Mouse (Mus musculus): ENCODE results near the gene Wscd2. TPM values are rescaled to one million over a fixed set of nuclear protein-coding genes. Genes with fewer than 3 reads are reported as not detected.

Gene Wscd2
- polyA plus RNA-seq, 1 experiment: 3.5 TPM

DNA sequence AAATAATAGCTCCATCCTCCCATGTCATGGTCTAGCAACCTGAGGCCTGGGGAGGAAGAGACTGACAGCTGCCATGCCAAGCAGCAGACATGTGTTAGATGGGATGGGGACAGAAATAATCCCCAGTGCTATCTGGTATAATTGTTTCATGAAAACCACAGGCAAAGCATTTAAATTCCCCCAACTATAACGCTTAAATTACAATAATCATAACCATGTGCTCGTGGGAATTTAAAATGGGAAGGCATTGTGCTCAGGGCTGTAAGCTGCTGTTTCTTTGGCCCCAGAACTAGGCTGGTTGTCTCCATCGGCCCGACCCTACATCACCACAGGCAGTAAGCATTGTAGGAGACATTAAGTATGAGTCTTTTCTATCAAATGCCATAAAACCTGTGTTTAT lies 110.7 kb downstream of the Wscd2 start:
- WGBS: 87% methylated on average over 4 of the region's 4 CpGs
- Histone ChIP-seq H3K27me3 (ENCODE audit: control insufficient read depth, insufficient read depth, low read length) (no peaks in the 10 kb centered on the region), H3K27ac (ENCODE audit: insufficient read depth, low read depth, low read length) (no peak overlapping the region), H3K4me3 (ENCODE audit: low read depth, low read length) (no peak overlapping the region), H3K36me3 (ENCODE audit: control insufficient read depth, insufficient read depth, low read length) (no peaks in the 10 kb centered on the region), H3K4me1 (ENCODE audit: control insufficient read depth, insufficient read depth, insufficient read length, low read length) (no peaks in the 10 kb centered on the region)
- TF ChIP-seq POLR2A (IDR thresholded peaks at IDR 0.05; ENCODE audit: low read depth, low read length) (no peak), CTCF (IDR thresholded peaks at IDR 0.05; ENCODE audit: extremely low read depth, insufficient read length, insufficient replicate concordance, low read depth, low read length) (no peak)

GRCm38 (mm10) chr5:113603471-113603870 lies 113.3 kb downstream of the Wscd2 start:
- TF ChIP-seq POLR2A (IDR thresholded peaks at IDR 0.05; ENCODE audit: low read depth, low read length) (no peak), CTCF (IDR thresholded peaks at IDR 0.05; ENCODE audit: extremely low read depth, insufficient read length, insufficient replicate concordance, low read depth, low read length) (no peak)
- Histone ChIP-seq H3K27ac (ENCODE audit: insufficient read depth, low read depth, low read length) (no peak overlapping the region), H3K27me3 (ENCODE audit: control insufficient read depth, insufficient read depth, low read length) (no peaks in the 10 kb centered on the region), H3K4me1 (ENCODE audit: control insufficient read depth, insufficient read depth, insufficient read length, low read length) (no peaks in the 10 kb centered on the region), H3K4me3 (ENCODE audit: low read depth, low read length) (no peak overlapping the region), H3K36me3 (ENCODE audit: control insufficient read depth, insufficient read depth, low read length) (no peaks in the 10 kb centered on the region)
- 68% methylated on average over 9 of the region's 9 CpGs for WGBS

DNA sequence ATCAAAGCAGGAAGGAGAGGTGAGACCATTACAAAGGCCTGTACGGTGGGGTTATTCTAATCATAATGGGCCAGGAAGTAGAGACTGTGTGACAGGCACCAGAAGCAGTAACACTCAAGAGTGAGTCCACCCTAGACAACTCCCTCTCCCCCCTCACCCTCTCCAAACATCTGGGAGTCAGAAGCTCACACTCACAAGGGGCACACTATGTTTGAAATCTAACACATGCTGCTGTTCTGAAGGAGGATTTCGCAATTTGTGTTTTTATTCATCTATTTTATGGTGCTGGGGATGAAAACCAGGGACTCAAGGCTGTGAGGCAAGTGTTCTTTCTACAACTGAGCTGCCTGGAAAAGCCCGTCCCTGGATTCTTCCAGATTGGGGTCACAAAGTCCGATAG lies 114.6 kb downstream of the Wscd2 start:
- Histone ChIP-seq H3K4me1 (ENCODE audit: control insufficient read depth, insufficient read depth, insufficient read length, low read length) (no peaks in the 10 kb centered on the region), H3K4me3 (ENCODE audit: low read depth, low read length) (no peak overlapping the region), H3K27me3 (ENCODE audit: control insufficient read depth, insufficient read depth, low read length) (no peaks in the 10 kb centered on the region), H3K36me3 (ENCODE audit: control insufficient read depth, insufficient read depth, low read length) (no peaks in the 10 kb centered on the region), H3K27ac (ENCODE audit: insufficient read depth, low read depth, low read length) (no peak overlapping the region)
- no peak for TF ChIP-seq CTCF (IDR thresholded peaks at IDR 0.05; ENCODE audit: extremely low read depth, insufficient read length, insufficient replicate concordance, low read depth, low read length)
- no peak for TF ChIP-seq POLR2A (IDR thresholded peaks at IDR 0.05; ENCODE audit: low read depth, low read length)
- WGBS: 54% methylated on average over 4 of the region's 4 CpGs

- H3K36me3 ChIP-seq (ENCODE audit: control insufficient read depth, insufficient read depth, low read length): no peaks in the 10 kb centered on the region
- no peak for TF ChIP-seq POLR2A (IDR thresholded peaks at IDR 0.05; ENCODE audit: low read depth, low read length)
- no peak for TF ChIP-seq CTCF (IDR thresholded peaks at IDR 0.05; ENCODE audit: extremely low read depth, insufficient read length, insufficient replicate concordance, low read depth, low read length)
- H3K27ac ChIP-seq (ENCODE audit: insufficient read depth, low read depth, low read length): no peak overlapping the region
- no peaks in the 10 kb centered on the region for H3K4me1 ChIP-seq (ENCODE audit: control insufficient read depth, insufficient read depth, insufficient read length, low read length)
- no peaks in the 10 kb centered on the region for H3K27me3 ChIP-seq (ENCODE audit: control insufficient read depth, insufficient read depth, low read length)
- 59% methylated on average over 3 of the region's 3 CpGs for WGBS
- no peak overlapping the region for H3K4me3 ChIP-seq (ENCODE audit: low read depth, low read length)
Measured at GRCm38 (mm10) chr5:113606121-113606520, 116.0 kb downstream of the Wscd2 start.

DNA sequence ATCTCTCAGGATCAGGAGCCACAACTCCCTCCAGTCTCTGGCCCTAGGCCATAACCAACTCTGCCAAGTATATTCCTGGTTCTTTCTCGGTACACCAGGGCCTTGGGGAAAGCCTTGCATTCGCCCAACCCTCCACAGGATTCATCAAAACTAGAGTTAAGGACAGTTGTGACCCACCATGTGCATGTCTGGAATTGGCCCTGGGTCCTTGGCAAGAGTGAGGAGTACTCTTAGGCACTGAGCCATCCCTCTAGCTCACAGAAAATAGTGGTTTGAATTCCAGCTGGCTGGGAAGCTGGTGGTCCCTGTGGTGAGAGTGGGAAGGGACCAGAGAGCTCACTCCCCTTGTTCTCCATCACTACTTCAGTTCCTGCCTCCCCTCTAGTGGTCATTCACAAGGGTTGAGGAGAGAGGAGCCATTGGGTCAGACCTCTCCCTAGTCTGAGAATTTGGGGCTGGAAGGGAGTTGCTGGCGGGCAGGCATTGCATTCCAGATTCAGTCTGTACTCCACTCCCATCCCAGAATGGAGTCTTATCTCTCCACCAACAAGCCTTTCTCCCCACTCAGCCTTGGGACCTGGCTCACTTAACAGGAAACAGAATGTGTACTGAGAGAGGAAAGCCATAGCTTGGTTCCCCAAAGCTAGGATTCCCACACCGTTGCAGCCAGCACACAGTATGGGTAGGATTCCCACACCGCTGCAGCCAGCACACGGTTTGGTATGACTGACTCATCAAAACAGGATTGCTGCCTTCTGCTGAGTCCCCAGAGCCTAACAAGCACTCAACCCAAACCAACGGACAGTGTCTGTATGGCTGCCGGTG lies 117.0 kb downstream of the Wscd2 start:
- WGBS: 71% methylated on average over 8 of the region's 8 CpGs
- Histone ChIP-seq H3K4me3 (ENCODE audit: low read depth, low read length) (no peak overlapping the region), H3K36me3 (ENCODE audit: control insufficient read depth, insufficient read depth, low read length) (no peaks in the 10 kb centered on the region), H3K27ac (ENCODE audit: insufficient read depth, low read depth, low read length) (no peak overlapping the region), H3K27me3 (ENCODE audit: control insufficient read depth, insufficient read depth, low read length) (no peaks in the 10 kb centered on the region), H3K4me1 (ENCODE audit: control insufficient read depth, insufficient read depth, insufficient read length, low read length) (no peaks in the 10 kb centered on the region)
- no peak for TF ChIP-seq CTCF (IDR thresholded peaks at IDR 0.05; ENCODE audit: extremely low read depth, insufficient read length, insufficient replicate concordance, low read depth, low read length)
- no peak for TF ChIP-seq POLR2A (IDR thresholded peaks at IDR 0.05; ENCODE audit: low read depth, low read length)

DNA sequence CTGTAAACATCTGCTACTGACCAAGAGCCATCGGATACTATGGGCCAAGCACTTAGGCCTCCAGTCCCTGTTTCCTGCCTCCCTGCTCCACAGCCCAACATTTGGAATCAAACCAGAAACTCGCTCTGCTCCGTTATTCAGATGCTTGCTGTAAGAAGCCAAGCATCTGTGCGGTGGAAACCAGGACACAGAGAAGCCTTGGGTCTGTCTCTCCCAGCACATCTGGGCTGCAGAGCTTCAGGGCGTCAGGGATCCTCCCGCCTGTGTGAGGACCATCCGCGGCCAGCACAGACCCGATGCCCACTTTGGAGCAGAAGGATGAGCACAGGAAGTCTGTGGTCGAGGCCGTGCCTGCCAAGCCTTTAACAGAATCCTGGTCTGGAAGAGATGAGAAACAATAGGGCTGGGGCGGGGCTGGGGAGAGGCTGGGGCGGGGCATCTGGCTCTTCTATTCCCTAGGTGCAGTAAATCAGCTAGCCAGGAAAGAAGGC lies 117.9 kb downstream of the Wscd2 start:
- Histone ChIP-seq H3K27me3 (ENCODE audit: control insufficient read depth, insufficient read depth, low read length) (no peaks in the 10 kb centered on the region), H3K4me1 (ENCODE audit: control insufficient read depth, insufficient read depth, insufficient read length, low read length) (no peaks in the 10 kb centered on the region), H3K4me3 (ENCODE audit: low read depth, low read length) (no peak overlapping the region), H3K27ac (ENCODE audit: insufficient read depth, low read depth, low read length) (no peak overlapping the region), H3K36me3 (ENCODE audit: control insufficient read depth, insufficient read depth, low read length) (no peaks in the 10 kb centered on the region)
- TF ChIP-seq POLR2A (IDR thresholded peaks at IDR 0.05; ENCODE audit: low read depth, low read length): no peak
- TF ChIP-seq CTCF (IDR thresholded peaks at IDR 0.05; ENCODE audit: extremely low read depth, insufficient read length, insufficient replicate concordance, low read depth, low read length): no peak
- 32% methylated on average over 13 of the region's 13 CpGs for WGBS

GRCm38 (mm10) chr5:113608511-113608910 lies 118.4 kb downstream of the Wscd2 start:
- no peak overlapping the region for H3K27ac ChIP-seq (ENCODE audit: insufficient read depth, low read depth, low read length)
- H3K4me3 ChIP-seq (ENCODE audit: low read depth, low read length): no peak overlapping the region
- no peaks in the 10 kb centered on the region for H3K4me1 ChIP-seq (ENCODE audit: control insufficient read depth, insufficient read depth, insufficient read length, low read length)
- 76% methylated on average over 8 of the region's 8 CpGs for WGBS
- no peak for TF ChIP-seq POLR2A (IDR thresholded peaks at IDR 0.05; ENCODE audit: low read depth, low read length)
- no peak for TF ChIP-seq CTCF (IDR thresholded peaks at IDR 0.05; ENCODE audit: extremely low read depth, insufficient read length, insufficient replicate concordance, low read depth, low read length)
- H3K27me3 ChIP-seq (ENCODE audit: control insufficient read depth, insufficient read depth, low read length): no peaks in the 10 kb centered on the region
- H3K36me3 ChIP-seq (ENCODE audit: control insufficient read depth, insufficient read depth, low read length): no peaks in the 10 kb centered on the region
